Mouse (Mus musculus) hematopoietic stem cell, adult 5-6 weeks (primary cell): Measurements from ENCODE around the gene Pou2f1. TPM values are rescaled to one million over a fixed set of nuclear protein-coding genes. Genes with fewer than 3 reads are reported as not detected.

Source experiments
- ATAC-seq, 2 experiments: fragments of 125-278 bp in 1 of 2; replicated peaks in 1 of 2; 2 replicates each; pipeline ENCODE4 v1.8.0; 2016 to 2017; ENCODE audit warnings: inconsistent platforms in 2 of 2, mild to moderate bottlenecking in 2 of 2, moderate number of reproducible peaks in 2 of 2, low read depth in 1 of 2, moderate TSS enrichment in 1 of 2; ENCODE audit not compliant: low FRiP score in 2 of 2, poor library complexity in 2 of 2, severe bottlenecking in 2 of 2, insufficient read depth in 1 of 2, low TSS enrichment in 1 of 2
- total RNA-seq: library from RNA; stranded (forward); fragments of 172-1452, 232-1000 nt; gene quantifications from 2 replicates; pipeline ENCODE4 v1.2.3, GENCODE M21; 2017

Pou2f1 gene
- total RNA-seq, 1 experiment from 2014 or later, result 22.8 TPM

GRCm38 (mm10) chr1:165976672-165977448 lies 25.6 kb downstream of the Pou2f1 start:
- peak; percentile 56; a peak in 2 of 4 replicates for ATAC-seq

- ATAC-seq, result 0 out of 4 replicates have a peak, but pooled peaks of 1 of the 2 experiments have one; percentile 22
These were observed 33.3 kb downstream of the Pou2f1 start for GRCm38 (mm10) chr1:165969001-165969690.

GRCm38 (mm10) chr1:165967027-165967654 lies 35.3 kb downstream of the Pou2f1 start:
- peak; percentile 64 to 67; a peak in 3 of 4 replicates for ATAC-seq

DNA sequence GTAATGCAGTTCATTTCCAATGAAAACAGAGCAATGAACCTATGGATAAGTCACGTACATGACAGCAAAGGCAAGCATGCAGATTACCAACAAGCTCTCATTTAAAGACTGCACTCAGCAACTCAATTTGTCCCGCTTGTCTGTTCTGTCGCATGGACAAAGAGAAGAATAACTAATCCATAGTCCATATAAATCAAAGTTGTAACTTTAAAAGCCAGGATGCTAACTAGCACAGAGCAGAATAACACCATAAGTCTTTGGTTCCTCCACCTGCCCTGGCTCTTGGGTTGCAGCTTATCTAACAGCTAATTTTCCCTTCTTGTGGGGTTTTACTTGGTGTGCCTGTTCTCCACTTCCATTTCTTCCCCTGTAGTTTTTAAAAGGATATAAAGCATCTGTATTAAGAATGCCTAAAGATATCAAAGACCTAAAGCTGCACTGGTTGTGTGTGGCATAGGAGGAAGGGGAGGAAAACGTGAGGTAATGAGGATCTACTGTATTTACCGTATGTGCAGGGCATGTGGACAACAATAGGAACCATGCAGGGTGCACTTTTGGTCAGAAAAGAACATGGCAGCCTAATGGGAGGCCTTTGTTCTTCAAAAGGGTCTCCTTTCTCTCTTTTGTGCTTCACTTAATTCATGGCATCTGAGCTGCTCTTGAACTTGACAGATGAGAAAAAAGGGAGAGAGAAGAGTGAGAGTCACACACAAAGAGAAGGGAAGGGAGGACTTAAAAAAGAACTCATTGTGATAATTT lies 36.1 kb downstream of the Pou2f1 start:
- no peak for ATAC-seq

DNA sequence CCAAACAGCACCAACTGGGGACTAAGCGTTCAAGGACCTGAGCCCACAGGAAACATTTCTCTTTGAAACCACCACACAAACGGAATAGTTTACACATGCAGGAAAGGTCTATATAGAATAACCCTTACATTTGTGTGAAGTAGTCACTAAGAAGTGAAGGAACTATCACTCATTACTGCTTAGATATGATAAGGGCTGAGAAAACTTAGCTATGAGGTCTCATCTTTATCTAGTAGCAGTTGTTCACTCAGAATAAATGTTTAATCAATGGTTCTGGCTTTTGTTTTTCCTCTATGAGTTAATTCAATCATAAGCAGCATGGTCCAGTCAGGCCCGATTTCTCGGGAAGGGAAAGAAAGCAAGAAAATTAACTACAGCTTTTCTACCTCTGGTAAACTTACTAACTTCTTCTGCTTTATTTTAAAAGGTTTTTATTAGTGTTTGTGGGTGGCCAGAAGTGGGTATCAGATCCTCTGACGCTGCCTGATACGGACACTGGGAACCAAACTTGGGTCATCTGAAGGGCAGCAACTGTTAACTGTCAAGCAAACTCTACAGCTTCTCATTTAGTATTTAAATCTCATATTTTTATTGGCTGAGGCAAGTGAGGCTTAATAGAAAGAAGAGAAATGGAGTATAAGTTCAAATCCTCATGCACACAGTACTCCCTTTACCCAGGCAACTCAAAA lies 40.7 kb downstream of the Pou2f1 start:
- no peak for ATAC-seq

- ATAC-seq, result no peak; a peak in 2 of 4 replicates
These were observed 44.3 kb downstream of the Pou2f1 start for GRCm38 (mm10) chr1:165958159-165958558.

DNA sequence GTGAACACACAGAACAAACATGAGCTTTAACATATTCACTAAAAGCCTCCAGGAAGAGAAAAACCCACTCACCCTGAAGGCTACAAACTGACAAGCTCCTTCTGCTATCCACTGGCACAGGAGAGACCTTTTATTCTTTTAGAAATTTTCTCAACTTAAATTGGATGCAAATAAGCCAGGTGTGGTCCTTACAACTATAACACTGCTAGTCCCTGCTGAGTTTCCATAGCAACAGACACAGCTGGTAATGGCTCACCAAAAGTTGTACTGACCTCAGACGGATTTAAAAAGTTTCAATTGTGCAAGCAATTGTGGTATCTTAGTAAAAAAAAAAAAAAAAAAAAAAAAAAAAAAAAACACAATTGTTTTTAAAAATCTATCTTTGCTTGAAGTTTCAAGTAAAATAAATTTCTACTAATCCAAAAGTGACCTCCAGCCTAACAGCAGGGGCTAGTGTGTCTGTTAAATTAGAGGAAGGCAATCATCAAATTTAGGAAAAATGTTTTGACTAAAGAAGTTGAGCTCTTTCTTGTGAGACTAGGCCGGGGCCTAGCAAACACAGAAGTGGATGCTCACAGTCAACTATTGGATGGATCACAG lies 54.2 kb downstream of the Pou2f1 start:
- ATAC-seq, result no peak

DNA sequence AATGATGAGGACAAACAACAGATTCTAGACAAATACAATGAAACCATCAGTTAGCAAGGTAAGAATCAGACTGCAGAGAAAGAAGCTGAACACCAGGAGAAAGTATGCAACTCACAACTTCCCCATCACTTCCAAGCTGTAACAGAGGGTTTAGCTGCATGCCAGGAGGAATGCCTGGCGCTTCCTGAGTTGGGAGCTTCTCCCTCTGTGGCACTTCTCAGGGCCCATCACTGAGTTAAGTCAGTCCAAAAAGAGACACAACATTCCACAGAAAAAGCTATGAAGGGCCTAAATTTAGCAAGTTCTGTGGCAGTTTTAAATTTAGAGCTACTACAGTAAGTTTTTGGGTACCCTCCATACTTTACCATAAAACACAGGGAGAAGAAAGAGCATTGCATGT lies 59.2 kb downstream of the Pou2f1 start:
- no peak for ATAC-seq

DNA sequence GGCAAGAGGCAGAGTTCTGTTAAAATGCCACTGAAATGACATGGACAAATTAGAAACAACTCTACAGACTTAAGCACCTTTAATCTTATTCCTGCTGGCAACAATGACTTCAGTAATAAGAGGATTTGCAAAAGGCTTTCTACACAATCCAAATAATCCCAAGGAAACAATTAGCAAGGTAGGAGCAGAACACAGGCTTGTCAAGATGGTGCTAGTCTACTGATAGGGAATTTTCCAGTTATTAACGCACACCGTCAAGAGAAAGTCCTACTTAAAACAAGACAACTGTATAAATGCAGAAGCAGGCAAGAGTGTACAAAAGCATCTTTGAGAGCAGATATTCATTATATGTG lies 67.0 kb downstream of the Pou2f1 start:
- ATAC-seq, result no peak

- ATAC-seq, result peak; percentile 76 to 80
These were observed 67.6 kb downstream of the Pou2f1 start for GRCm38 (mm10) chr1:165934648-165935465.

GRCm38 (mm10) chr1:165933915-165934647 lies 68.4 kb downstream of the Pou2f1 start:
- no peak for ATAC-seq

GRCm38 (mm10) chr1:165932842-165933241 lies 69.6 kb downstream of the Pou2f1 start:
- no peak for ATAC-seq

DNA sequence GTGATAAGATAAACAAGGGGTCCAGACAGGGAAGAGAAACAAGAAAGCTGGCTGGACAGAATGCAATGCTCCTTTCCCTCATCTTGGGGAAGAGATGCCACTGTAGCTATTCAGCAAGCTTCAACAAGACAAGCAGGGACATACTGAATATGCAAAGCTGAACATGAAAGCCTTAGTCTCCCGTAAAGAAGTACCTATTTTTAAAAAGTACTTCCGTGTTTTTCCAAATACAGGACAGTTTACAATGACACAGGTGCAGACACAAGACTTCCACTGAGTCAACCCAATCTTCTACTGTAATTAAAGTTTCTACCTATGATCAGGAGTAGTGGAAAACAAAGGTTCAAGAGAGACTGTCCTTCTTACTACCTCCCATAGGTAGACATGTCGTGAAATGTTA lies 72.0 kb downstream of the Pou2f1 start:
- ATAC-seq, result no peak

- ATAC-seq, result no peak
These were observed 74.8 kb downstream of the Pou2f1 start for GRCm38 (mm10) chr1:165927507-165928279.

GRCm38 (mm10) chr1:165925207-165925606 lies 77.3 kb downstream of the Pou2f1 start:
- ATAC-seq, result no peak
